9 mouse cellular contexts compared by ENCODE assay signal in the genomic region with DNA sequence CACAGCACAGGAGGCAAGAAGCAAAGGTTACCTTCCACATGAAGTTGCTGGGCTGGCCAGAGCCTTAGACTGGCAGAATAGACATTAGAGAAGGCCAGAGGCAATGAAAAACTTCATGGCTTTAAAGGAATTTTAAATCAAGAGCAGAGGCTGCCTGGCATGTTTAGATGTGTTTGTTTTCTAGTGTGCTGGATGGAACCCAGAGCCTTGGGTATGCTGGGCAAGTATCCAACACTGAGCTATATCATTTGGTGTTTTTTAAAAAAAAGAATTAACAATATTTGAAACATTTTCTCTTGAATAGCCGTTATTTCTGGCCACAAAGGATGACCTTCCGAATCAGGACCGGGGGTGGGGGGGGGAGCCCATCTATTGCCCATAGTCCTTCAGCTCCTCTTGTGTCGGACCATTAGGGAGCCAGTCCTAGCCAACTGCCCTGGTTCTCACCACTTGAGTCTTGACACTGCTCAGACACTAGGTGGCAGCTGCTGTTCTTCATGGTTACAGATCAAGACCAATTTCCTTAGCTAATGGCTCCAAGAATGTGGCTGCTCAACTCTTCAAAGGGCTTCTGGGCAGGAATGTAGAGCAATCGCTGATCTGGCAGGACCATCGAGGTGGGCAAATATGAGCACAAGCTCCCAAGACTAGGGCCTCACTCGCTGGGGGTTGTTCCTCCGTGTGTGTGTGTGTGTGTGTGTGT. TPM values are rescaled to one million over a fixed set of nuclear protein-coding genes. Genes with fewer than 3 reads are reported as not detected.
DNase-seq lines count a peak whose midpoint lies in the region; ATAC-seq and TF ChIP-seq lines count a peak whose summit lies in the region.
"Had no signal": no experiment of that assay in that cellular context is flagged by ENCODE, and none has a peak within 500 bp of the region (broad histone marks: within the 10 kb centered on the region; RNA-seq: fewer than 3 reads in every experiment).

No protein-coding gene starts in this region.

- no peaks in the 10 kb centered on the region for H3K79me2 ChIP-seq in liver, adult 2 months (ENCODE audit: control insufficient read depth, insufficient read depth, low read length)

- 52% methylated on average over 8 of the region's 8 CpGs for WGBS in forebrain, embryonic 16.5 days
- 31% methylated on average over 8 of the region's 8 CpGs for WGBS in intestine, embryonic 16.5 days
- WGBS in liver, adult 2 months, result 31% methylated on average over 8 of the region's 8 CpGs
- 57% methylated on average over 8 of the region's 8 CpGs for WGBS in neural tube, embryonic 14.5 days

- H3K4me2 ChIP-seq in forebrain, embryonic 16.5 days (ENCODE audit: low read length), result no peak overlapping the region
- H3K4me2 ChIP-seq in intestine, embryonic 16.5 days (ENCODE audit: low read depth, low read length), result no peak overlapping the region
- H3K4me2 ChIP-seq in neural tube, embryonic 14.5 days (ENCODE audit: low read depth, low read length), result no peak overlapping the region
- H3K4me2 ChIP-seq: limb, embryonic 12.5 days had no signal

- no peaks in the 10 kb centered on the region for H3K9me3 ChIP-seq in forebrain, embryonic 16.5 days (ENCODE audit: control insufficient read depth, low read length)
- H3K9me3 ChIP-seq in intestine, embryonic 16.5 days (ENCODE audit: control insufficient read depth, low read length), result no peaks in the 10 kb centered on the region
- H3K9me3 ChIP-seq in neural tube, embryonic 14.5 days (ENCODE audit: control insufficient read depth, low read length), result no peaks in the 10 kb centered on the region
- H3K9me3 ChIP-seq: limb, embryonic 12.5 days had no signal

- H3K27me3 ChIP-seq in forebrain, embryonic 16.5 days (replicated peaks; ENCODE audit: control insufficient read depth, insufficient read depth, low read length), result no peaks in the 10 kb centered on the region
- no peaks in the 10 kb centered on the region for H3K27me3 ChIP-seq in intestine, embryonic 16.5 days (replicated peaks; ENCODE audit: control insufficient read depth, insufficient read depth, low read length)
- H3K27me3 ChIP-seq in liver, adult 2 months (ENCODE audit: control insufficient read depth, insufficient read depth, low read length), result no peaks in the 10 kb centered on the region
- H3K27me3 ChIP-seq in neural tube, embryonic 14.5 days (ENCODE audit: control insufficient read depth, insufficient read depth, low read length), result no peaks in the 10 kb centered on the region
- H3K27me3 ChIP-seq: limb, embryonic 12.5 days had no signal

- no peak overlapping the region for H3K9ac ChIP-seq in forebrain, embryonic 16.5 days (replicated peaks; ENCODE audit: low read depth, low read length)
- H3K9ac ChIP-seq in intestine, embryonic 16.5 days (ENCODE audit: low read depth, low read length), result no peak overlapping the region
- H3K9ac ChIP-seq in liver, adult 2 months (ENCODE audit: low read depth, low read length), result no peak overlapping the region
- H3K9ac ChIP-seq in neural tube, embryonic 14.5 days (replicated peaks; ENCODE audit: low read depth, low read length), result no peak overlapping the region
- H3K9ac ChIP-seq: limb, embryonic 12.5 days had no signal

- no peak for TF ChIP-seq POLR2A in liver, adult 2 months (IDR thresholded peaks at IDR 0.05; ENCODE audit: extremely low read depth, insufficient read depth, low read length)

- no peak overlapping the region for H3K27ac ChIP-seq in forebrain, embryonic 16.5 days (ENCODE audit: low read length)
- H3K27ac ChIP-seq in intestine, embryonic 16.5 days (ENCODE audit: low read length), result no peak overlapping the region
- no peak overlapping the region for H3K27ac ChIP-seq in liver, adult 2 months (replicated peaks; ENCODE audit: insufficient read depth, low read depth, low read length)
- no peak overlapping the region for H3K27ac ChIP-seq in neural tube, embryonic 14.5 days (ENCODE audit: low read depth, low read length)
- H3K27ac ChIP-seq: limb, embryonic 12.5 days had no signal

- H3K4me1 ChIP-seq in forebrain, embryonic 16.5 days (replicated peaks; ENCODE audit: control insufficient read depth, insufficient read depth, low read length), result no peaks in the 10 kb centered on the region
- H3K4me1 ChIP-seq in intestine, embryonic 16.5 days (ENCODE audit: control insufficient read depth, insufficient read depth, low read length), result no peaks in the 10 kb centered on the region
- no peaks in the 10 kb centered on the region for H3K4me1 ChIP-seq in liver, adult 2 months (ENCODE audit: control insufficient read depth, insufficient read depth, low read length)
- H3K4me1 ChIP-seq in neural tube, embryonic 14.5 days (ENCODE audit: control insufficient read depth, insufficient read depth, low read length), result no peaks in the 10 kb centered on the region

- 0 out of 2 replicates have a peak, but pooled peaks cover 4% of the 10 kb centered on the region for H3K36me3 ChIP-seq in forebrain, embryonic 16.5 days (ENCODE audit: control insufficient read depth, insufficient read depth)
- no peaks in the 10 kb centered on the region for H3K36me3 ChIP-seq in intestine, embryonic 16.5 days (ENCODE audit: control insufficient read depth, insufficient read depth, low read length)
- H3K36me3 ChIP-seq in liver, adult 2 months (ENCODE audit: control insufficient read depth, insufficient read depth, low read length), result no peaks in the 10 kb centered on the region
- no peaks in the 10 kb centered on the region for H3K36me3 ChIP-seq in neural tube, embryonic 14.5 days (ENCODE audit: control insufficient read depth, insufficient read depth, low read length)

- ATAC-seq in forebrain, embryonic 16.5 days, result peak; percentile 61; the same call in 1 of the 2 replicates
- peak; percentile 51 for ATAC-seq in intestine, embryonic 16.5 days
- ATAC-seq in neural tube, embryonic 14.5 days (ENCODE audit: low read depth), result peak; percentile 62; the same call in 1 of the 2 replicates

- TF ChIP-seq CTCF in liver, adult 2 months (IDR thresholded peaks at IDR 0.05; ENCODE audit: low read depth, low read length), result peak; percentile 63

- no peak overlapping the region for H3K4me3 ChIP-seq in forebrain, embryonic 16.5 days (replicated peaks; ENCODE audit: low read length)
- no peak overlapping the region for H3K4me3 ChIP-seq in intestine, embryonic 16.5 days (ENCODE audit: low read length)
- H3K4me3 ChIP-seq in liver, adult 2 months (ENCODE audit: insufficient read depth, low read depth, low read length), result no peak overlapping the region
- no peak overlapping the region for H3K4me3 ChIP-seq in neural tube, embryonic 14.5 days (ENCODE audit: low read depth, low read length)
- H3K4me3 ChIP-seq: limb, embryonic 12.5 days had no signal

- DNase-seq in adrenal gland, adult 2 months, result peak; percentile 68
- no peak for DNase-seq in adrenal gland, adult 18-20 months (ENCODE audit: low spot score in 2 of 2)
- DNase-seq in urinary bladder, postnatal 14 days (ENCODE audit: low spot score), result peak; percentile 63
- no peak for DNase-seq in urinary bladder, postnatal 10 days (ENCODE audit: low spot score)
- DNase-seq in liver, adult 2 months (ENCODE audit: extremely low read depth, low read depth, low spot score), result peak; percentile 63

RNA-seq across cellular contexts. Expression of a gene that starts 16.4 kb away (rescaled TPM):
- total RNA-seq in adrenal gland, adult 2 months (2021), result 1 to 10 TPM; 5.2 to 5.9 TPM
- polyA plus RNA-seq in adrenal gland, adult 2 months (2012; rRNA removed), result 4.1 and 5.3 TPM in 2 replicates
- 1 to 10 TPM; 6.3 to 7.9 TPM for total RNA-seq in adrenal gland, adult 18-20 months (2021)
- polyA plus RNA-seq in forebrain, embryonic 16.5 days (2015; fragmentation: Nextera tagmentation; extraction: Ambion mirVana), result 3.8 and 4.7 TPM in 2 replicates
- polyA plus RNA-seq in intestine, embryonic 16.5 days (2015; fragmentation: Nextera tagmentation; extraction: Ambion mirVana), result 4.1 and 4.8 TPM in 2 replicates
- total RNA-seq in liver, adult 2 months (2014; rRNA removed), result 0.67 and 1.7 TPM in 2 replicates
- 1.7 and 3.8 TPM in 2 replicates for polyA plus RNA-seq in liver, adult 2 months (2012; rRNA removed)
- 2.5 and 4.3 TPM in 2 replicates for polyA plus RNA-seq in neural tube, embryonic 14.5 days (2014; fragmentation: Nextera tagmentation; extraction: Ambion mirVana)

RNA-seq across cellular contexts. Expression of a gene that starts 45.1 kb away (rescaled TPM):
- 100 to 1,000 TPM; 101 to 109 TPM for total RNA-seq in adrenal gland, adult 2 months (2021)
- 60.7 and 68.8 TPM in 2 replicates for polyA plus RNA-seq in adrenal gland, adult 2 months (2012; rRNA removed)
- 100 to 1,000 TPM in 1 of 2 experiments, 10 to 100 TPM in 1; 97.7 to 107 TPM for total RNA-seq in adrenal gland, adult 18-20 months (2021)
- 36.1 and 43.0 TPM in 2 replicates for polyA plus RNA-seq in forebrain, embryonic 16.5 days (2015; fragmentation: Nextera tagmentation; extraction: Ambion mirVana)
- 33.3 and 33.8 TPM in 2 replicates for polyA plus RNA-seq in intestine, embryonic 16.5 days (2015; fragmentation: Nextera tagmentation; extraction: Ambion mirVana)
- 14.9 and 21.7 TPM in 2 replicates for total RNA-seq in liver, adult 2 months (2014; rRNA removed)
- 20.8 and 25.4 TPM in 2 replicates for polyA plus RNA-seq in liver, adult 2 months (2012; rRNA removed)
- 32.3 and 40.0 TPM in 2 replicates for polyA plus RNA-seq in neural tube, embryonic 14.5 days (2014; fragmentation: Nextera tagmentation; extraction: Ambion mirVana)

RNA-seq across cellular contexts. Expression of a gene that starts 48.2 kb away (rescaled TPM):
- under 1 TPM in 1 of 2 experiments, not detected in 1; 0.17 TPM for total RNA-seq in adrenal gland, adult 2 months (2021)
- 0.02 TPM in 2 replicates for polyA plus RNA-seq in adrenal gland, adult 2 months (2012; rRNA removed)
- under 1 TPM in 1 of 2 experiments, not detected in 1; 0.16 TPM for total RNA-seq in adrenal gland, adult 18-20 months (2021)
- 2.0 and 3.2 TPM in 2 replicates for polyA plus RNA-seq in forebrain, embryonic 16.5 days (2015; fragmentation: Nextera tagmentation; extraction: Ambion mirVana)
- polyA plus RNA-seq in intestine, embryonic 16.5 days (2015; fragmentation: Nextera tagmentation; extraction: Ambion mirVana), result 0.50 and 0.66 TPM in 2 replicates
- not detected in 2 replicates for total RNA-seq in liver, adult 2 months (2014; rRNA removed)
- not detected in 2 replicates for polyA plus RNA-seq in liver, adult 2 months (2012; rRNA removed)
- polyA plus RNA-seq in neural tube, embryonic 14.5 days (2014; fragmentation: Nextera tagmentation; extraction: Ambion mirVana), result 1.7 and 2.7 TPM in 2 replicates

RNA-seq across cellular contexts. Expression of a gene that starts 49.4 kb away (rescaled TPM):
- 1 to 10 TPM; 4.3 to 9.5 TPM for total RNA-seq in adrenal gland, adult 2 months (2021)
- polyA plus RNA-seq in adrenal gland, adult 2 months (2012; rRNA removed), result 6.3 and 7.6 TPM in 2 replicates
- total RNA-seq in adrenal gland, adult 18-20 months (2021), result 10 to 100 TPM in 1 of 2 experiments, 1 to 10 TPM in 1; 4.7 to 12.9 TPM
- polyA plus RNA-seq in forebrain, embryonic 16.5 days (2015; fragmentation: Nextera tagmentation; extraction: Ambion mirVana), result 0.41 and 0.47 TPM in 2 replicates
- 29.6 and 31.0 TPM in 2 replicates for polyA plus RNA-seq in intestine, embryonic 16.5 days (2015; fragmentation: Nextera tagmentation; extraction: Ambion mirVana)
- total RNA-seq in liver, adult 2 months (2014; rRNA removed), result 3.3 and 4.0 TPM in 2 replicates
- 3.6 and 5.3 TPM in 2 replicates for polyA plus RNA-seq in liver, adult 2 months (2012; rRNA removed)
- polyA plus RNA-seq in neural tube, embryonic 14.5 days (2014; fragmentation: Nextera tagmentation; extraction: Ambion mirVana), result 1.1 and 2.1 TPM in 2 replicates

Comparison
In these comparisons a context has a peak if more than half of its experiments do, and no peak if none do; other contexts are left out.
1. DNase-seq: peak in adrenal gland, adult 2 months (single experiment), urinary bladder, postnatal 14 days (single experiment) and liver, adult 2 months (single experiment); none in adrenal gland, adult 18-20 months (0 of 2) and urinary bladder, postnatal 10 days (single experiment).
2. Peak in every context shown above with its lines, with median percentiles within 50 percentile points of each other: ATAC-seq.